Mouse (Mus musculus): Measurements from ENCODE around the gene Ddr2.
"Not testable (repeated sequence)": the region's sequence is repeated elsewhere in the genome, so short reads cannot be mapped to it uniquely, and the experiment has no call there.

Gene Ddr2

DNA sequence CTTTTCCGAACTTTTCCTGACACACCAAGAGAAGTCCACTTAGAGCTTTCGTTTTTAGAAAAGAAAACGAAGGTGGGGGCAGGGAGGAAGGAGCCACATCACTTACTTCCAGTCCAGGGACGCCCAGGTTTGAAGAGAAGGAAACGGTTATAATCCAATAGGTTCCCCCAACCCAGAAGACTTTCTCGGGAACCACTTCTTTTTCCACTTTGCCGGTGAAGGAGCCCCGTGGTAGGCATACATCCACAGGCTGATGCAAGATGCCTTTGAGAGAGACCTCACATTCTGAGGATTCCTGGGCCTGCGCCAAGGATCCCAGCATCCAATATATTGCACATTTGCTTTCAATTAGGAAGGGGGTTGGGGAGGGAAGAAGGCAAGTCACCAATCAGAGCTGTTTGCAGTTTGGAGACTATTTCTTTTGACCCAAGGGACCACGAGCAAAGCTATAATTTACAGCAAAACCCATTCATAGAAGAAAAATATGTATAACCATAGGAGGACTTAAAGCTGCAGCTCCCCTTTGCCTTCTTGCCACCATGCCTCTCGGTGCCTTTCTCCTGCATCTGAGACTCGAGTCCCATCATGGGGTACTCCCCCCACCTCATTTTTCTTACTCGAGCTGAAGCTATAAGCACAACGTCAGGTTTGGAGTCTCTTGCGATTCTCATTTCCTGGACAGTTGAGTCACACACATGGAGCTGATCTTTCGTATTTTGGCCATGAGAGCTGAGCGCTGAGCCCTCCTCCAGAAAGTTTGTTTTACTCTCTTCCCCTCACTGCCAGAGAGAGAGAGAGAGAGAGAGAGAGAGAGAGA, at the start of gene Ddr2:
Ddr2 (minus strand) TSS at position 247 of the 817 bp plus-strand sequence.
- no peak for DNase-seq

DNA sequence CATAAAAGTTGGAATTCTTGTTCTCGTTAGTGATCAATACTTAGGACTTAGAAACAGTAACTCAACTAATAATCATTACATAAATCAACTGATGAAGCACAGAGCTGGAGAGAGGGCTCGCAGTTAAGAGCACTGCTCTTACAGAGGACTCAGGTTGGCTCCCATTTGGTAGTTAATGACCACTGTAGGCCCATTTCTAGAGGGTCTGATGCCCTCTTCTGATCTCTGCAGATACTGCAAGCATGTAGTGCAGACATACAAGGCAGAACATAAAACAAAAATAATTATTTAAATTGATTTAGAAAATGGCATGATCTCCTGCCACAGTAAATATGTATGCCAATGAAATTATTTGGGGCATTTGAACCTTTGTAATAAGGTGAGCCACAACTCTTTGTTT, 49.1 kb upstream of the Ddr2 start:
- no peak for DNase-seq

DNA sequence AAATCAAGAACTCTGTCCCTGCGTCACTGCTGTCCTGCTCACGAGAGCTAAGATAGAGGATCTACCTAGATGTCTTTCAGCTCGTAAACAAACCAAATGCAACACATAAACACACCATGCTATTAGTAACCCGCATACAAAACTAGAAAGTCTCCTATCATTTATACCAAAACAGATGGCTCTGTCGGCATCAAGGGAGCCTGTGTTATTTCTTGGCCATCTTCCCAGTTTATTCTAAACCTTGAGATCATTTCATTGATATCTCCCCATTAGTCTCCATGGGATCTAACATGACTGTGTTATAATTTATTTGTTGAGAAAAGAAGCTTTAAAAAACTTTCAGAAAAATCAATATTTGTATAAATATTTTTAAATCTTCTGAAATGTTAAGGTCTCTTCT, 45.2 kb upstream of the Ddr2 start:
- no peak for DNase-seq

DNA sequence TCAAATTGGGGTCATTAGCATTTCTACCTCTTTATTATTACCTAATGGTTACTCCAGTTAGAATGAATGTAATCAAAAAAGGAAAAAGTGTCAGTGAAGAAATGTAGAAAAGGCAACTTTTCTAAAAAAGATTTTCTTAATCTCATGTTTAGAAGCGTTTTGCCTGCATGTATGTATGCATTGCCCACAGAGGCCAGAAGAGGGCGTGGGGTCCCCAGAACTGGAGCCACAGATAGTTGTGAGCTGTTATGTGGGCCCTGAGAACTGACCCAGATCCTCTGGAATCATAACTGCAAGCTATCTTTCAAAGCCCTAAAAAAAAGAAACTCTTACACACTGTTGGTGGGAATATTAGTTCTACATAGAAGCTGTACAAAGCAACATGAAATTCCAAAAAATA, 44.7 kb upstream of the Ddr2 start:
- no peak for DNase-seq

DNA sequence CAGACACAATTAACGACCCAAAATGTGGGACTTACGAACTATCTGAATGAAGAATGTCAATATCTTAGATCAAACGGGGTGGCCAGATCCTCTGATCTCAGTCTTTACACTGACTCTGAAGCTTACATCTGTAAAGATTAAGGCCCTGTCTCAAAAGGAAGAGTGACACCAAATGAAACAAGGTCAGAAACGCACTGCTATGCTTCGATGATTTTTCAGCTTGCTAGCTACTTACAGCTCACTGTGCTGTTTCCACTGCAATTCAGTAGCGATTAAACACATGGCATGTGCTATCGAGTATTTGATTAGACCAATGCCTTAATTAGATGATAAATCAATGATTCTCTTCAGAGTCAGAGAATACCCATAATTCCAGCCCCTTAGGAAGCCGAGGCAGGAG, 43.4 kb upstream of the Ddr2 start:
- DNase-seq, result no peak

DNA sequence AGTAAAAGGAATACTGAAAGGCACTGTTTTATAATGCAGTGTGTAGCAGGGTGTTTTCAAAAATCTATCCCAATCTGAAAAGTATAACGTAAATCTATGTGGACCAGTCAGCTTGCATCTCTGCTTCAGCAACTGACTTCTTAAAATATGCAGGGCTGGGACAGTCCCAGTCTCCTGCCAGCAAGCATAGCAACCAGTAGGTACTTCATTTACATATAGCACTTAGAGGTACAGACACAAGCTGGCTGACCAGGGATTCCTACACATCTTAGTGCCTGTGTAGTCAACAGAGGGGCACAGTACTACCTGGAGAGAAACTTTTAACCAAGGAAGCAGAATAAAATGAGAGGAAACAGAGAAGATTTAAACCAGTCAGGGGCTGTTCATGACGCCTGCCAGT, 42.0 kb upstream of the Ddr2 start:
- no peak for DNase-seq

DNA sequence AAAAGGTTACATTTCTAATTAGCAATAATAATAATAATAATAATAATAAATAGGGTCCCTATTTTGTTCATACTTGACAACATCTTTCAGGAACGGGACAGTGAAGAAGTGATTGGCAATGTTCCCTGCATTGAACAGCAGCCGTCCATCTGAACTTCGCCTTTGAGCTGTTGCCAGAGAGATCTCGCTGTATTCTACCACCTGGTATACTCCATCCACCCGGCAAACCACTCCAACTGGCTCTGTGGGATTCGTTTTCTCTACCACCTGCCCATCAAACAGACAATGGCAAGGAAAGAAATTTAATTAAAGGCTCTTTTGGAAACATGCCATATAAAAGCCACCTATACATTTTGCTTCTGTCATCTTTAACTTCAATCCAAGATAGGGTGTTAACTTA, 40.3 kb upstream of the Ddr2 start:
- no peak for DNase-seq

DNA sequence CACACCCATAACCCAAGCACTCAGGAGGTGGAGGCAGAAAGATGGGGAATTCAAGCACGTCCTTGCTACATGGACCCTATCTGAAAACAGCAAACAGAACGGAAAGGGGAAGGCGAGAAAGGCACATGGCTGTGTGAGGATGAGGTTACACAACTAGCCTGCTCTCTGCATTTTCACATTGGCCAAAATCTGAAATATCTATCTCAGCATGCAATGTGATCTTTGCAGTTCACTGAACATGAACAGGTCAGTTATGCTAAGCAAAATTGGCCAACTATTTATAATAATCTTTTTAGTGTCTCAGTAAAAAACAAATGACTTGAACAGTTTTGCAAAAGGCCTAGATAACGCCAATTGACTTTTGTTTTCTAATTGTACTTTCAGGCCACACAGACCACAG, 39.2 kb upstream of the Ddr2 start:
- DNase-seq, result no peak

DNA sequence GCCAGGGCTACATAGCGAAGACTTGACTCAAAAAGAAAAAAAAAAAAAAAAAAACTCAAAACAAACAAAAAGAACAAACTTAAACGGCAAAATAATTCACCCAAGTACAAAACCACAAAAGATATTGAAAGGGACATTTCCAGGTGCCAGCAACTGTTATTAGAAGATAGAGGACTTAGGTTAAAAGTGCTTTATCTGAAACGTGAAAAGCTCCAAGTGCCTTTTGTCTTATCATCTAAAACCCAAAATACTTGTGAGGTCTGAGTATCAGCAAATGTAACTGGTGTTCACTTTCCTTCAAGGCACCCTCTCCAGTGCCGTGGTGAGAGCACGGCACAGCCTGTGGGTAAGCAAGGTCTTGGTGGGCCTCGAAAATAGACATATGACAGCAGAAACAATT, 38.0 kb upstream of the Ddr2 start:
- no peak for DNase-seq

DNA sequence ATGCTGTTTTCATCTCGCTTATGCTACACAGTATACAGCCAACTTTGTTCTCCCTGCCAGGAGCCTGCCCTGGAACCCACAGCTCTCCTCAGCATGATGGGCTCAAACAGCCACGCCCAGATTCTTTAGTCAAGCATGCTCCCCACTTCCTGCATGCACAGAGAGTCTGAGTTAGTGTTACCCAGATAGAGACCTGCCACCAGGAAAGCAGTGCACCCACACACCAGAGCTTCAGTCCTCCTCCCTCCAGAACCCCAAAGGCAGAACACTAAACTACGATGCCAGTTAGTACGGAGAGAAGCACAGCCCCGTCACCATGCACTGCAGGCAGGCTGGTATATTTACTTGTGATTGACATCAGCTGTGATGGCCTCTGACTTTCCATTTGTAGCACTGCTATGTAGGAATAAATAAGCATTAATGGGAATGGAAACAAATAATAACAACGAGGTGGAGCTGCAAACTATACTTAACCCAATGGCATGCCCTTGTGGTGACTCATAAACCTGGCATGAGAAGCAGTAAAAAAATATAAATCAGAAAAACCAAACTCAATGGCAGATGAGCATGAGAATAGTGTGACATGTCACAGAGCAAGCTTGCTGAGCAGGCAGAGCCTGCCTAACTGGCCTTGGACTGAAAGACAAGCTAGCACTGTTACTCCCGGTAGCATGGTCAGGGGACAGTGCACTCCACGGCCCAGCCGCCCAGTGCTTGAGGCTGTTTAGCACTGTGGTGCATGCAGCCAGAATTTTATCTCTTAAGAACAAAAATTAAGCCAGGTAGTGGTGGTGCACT, 37.3 kb upstream of the Ddr2 start:
- no peak for DNase-seq

DNA sequence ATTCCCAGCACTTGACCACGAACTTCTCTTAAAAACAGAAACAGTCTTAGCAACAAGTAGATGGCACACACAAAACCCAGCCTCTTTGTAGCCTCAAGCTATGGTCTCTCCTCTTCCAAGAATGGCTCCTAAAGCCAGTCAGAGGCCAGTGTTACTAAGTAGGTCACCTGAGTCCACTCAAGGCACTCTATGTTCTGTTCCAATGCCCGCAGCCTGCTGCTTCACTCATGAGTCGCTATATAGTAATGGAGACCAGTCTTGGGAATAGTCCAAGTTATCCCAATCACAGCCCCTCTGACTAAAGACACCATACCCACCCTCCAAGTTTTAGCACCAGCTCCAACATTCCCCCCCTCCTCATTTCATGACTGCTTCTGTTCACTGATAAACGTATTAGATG, 35.0 kb upstream of the Ddr2 start:
- peak; percentile 4 for DNase-seq

DNA sequence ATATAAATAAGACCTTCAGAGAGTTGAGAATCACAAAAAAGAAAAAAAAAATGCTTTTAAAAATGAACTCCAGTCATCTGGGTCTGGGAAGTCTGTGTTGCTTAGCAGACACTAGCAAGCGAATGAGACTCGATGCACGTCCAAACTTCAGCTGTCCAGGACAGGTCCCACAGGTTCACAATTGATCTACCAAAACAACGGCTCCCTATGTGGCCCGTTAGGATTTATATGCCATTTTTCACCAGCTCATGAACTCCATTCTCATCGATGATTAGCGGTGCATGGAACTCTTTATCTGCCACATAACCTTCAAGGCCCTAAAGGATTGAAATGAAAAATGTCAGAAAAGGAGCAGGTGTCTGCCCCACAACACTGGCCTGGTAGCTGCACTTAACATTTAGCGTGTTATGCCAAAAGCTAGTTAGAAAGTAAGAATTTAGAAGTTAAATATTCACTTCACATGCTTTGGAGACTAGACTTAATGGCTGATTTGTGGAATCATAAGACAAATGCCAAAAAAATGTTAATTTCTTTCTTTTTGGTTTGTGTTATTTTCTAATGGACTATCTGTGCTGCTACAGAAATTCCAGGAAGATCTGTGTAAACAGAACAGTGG, 31.8 kb upstream of the Ddr2 start:
- no peak for DNase-seq

DNA sequence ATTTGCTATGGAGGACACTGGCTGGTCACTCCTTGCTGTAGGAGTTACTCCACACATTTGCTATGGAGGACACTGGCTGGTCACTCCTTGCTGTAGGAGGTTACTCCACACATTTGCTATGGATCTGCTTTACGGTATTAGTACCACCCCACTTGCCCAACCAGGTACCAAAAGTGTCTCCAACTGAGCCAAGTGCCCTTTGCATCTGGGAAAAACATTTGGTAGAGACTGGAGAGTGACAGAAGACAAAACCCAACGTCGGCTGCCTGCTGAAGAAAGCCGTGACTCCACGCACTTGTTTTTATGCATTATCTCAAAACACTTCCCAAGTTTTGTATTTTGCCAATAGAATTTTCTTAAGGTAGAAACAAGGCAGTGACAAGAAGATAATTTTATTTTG, 31.1 kb upstream of the Ddr2 start:
- DNase-seq, result no peak

DNA sequence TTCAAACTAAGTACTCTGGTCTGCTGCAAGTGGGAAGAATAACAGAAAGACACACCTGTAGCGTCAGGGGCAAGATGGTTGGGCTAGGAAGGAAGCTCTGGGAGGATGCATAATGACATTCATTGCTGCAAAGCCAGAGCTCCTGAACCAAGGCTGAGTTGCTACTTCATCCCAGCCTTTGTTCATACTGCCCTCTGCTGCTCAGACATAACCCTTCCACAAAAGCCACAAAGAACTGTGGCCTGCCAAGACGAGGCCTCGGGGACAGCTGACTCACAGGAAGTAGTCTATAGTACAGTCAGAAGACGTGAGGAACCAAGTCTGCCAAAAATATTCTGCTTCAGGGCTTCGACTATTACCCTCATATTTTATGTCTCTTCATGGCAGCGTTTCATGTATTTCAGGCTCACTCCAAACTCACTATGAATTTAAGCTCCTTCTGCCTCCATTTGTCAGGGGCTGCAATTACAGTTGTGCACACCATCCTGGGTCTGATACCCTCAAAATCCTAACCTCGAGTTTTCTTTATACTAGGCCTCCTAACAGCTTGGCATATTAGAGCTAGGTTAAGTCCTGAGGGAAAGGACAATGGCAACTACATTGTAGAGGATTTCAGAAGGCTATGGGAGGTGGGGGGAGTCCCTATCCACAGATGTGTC, 25.9 kb upstream of the Ddr2 start:
- DNase-seq, result peak; percentile 70

DNA sequence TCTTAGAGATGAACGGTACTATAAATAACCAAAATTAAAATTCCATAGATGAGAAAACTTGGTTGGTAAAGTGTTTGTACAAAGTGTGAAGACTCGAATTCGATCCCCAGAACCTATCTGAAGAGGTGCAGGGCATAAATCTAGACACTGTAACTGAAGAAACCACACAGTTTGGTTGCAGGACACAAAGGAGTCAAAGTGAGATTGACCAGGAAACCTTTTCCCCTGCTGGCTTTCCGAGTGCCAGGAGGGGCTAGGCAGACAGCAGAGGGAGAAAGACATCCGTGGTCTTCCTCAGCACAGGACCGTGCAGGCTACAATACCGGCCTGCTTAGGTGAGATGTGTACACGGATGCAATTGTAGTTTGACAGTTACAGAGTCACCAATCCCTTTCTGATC, 23.7 kb upstream of the Ddr2 start:
- DNase-seq, result no peak

DNA sequence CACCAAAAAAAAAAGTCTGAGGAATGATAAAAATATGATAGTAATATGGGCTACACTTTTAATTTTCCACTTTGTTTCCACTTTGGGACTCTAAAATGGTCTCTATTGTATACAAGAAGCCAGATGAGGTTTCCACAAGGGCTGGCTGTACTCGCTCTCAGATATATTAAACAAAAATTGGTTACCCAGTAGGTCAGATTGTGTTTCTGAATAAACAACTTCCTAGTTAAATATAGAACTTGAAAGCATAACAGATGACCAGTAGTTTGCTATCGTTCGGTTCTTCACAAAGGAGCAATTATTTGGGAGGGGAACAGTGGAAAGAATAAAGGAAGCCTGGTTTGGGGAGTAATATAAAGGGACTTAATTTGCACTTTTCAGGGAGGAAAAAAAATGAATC, 20.4 kb upstream of the Ddr2 start:
- no peak for DNase-seq

DNA sequence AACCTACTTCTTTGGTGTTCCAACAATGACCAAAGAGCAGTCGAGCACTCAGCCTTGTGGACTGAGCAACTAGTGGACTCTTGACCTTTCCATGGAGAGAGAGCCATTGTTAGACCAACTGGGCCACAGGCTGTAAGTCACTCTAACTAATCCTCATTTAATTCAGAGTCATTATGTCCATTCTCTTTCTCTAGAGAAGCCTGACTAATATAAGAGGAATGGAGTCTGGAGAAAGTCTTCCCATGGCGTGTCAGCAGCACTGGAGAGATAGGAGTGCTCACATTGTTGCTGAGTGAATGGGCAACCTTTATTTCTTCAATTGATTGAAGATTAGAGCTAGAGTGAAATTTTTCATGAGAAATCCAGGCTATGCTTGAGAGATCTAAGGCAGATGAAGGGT, 14.1 kb upstream of the Ddr2 start:
- DNase-seq, result no peak

DNA sequence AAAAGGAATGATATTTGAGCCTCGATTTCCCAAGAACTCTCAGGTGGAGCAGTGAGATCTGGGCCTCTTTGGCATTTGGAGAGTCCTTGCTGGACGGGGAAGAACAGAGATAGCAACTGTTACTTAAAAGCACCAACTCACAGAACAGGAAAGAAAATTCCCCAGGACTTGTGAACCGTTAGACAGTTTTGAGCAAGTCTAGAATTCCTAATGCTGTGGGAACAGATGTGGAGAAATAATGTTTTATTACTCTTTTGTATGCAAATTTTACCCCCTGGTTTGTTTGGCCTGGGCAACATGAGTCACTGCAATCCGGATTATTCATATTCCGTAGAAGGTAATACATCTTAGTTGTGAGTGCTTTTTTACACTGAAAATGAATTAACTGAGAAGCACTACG, 3.1 kb upstream of the Ddr2 start:
- DNase-seq, result no peak

DNA sequence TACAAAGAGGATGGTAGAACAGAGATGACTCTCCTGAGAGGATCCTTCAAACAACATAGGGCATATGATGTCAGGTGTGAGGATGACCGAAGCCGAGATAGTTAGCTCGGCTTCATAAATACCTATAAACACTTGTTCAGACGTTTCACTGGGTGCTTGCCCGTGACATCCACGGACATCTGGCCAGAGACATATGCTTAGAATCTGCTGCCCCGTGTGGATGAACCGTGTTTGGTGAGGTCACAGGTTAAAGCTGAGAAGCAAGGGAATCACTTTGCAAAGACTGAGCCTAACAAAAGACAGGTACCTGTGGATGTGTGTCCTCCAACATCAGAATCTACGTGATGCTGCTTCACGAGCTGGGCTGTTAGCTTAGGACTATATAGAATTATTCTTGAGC, 1.7 kb upstream of the Ddr2 start:
- DNase-seq, result no peak

DNA sequence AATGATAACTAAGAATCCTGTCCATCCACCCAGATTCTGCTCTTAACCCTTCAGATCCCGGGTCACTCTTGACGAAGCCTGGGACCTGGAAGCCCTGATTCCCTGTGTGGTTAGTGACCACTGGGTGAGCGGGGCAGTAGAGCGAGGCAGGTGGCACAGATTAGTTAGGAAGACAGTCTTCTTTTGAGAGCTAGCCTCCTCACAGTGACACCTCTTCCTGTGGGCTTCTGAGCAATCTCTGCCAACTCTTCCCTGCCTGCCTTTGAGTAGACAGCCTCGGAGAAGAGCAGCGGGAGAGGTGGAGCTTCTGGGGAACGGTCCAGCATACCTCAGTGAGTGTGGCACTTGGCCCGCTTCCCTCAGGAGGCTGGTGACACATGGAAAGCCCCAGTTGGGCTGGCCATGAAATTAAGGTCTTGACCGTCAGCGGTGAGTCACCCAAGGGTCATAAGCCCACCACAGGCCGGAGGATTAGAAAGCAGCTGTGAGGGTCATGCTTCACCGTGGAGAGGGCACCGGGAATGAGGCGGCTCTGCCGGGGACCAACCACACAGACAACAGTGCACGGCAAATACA, 1.2 kb upstream of the Ddr2 start:
- DNase-seq, result peak; percentile 5

DNA sequence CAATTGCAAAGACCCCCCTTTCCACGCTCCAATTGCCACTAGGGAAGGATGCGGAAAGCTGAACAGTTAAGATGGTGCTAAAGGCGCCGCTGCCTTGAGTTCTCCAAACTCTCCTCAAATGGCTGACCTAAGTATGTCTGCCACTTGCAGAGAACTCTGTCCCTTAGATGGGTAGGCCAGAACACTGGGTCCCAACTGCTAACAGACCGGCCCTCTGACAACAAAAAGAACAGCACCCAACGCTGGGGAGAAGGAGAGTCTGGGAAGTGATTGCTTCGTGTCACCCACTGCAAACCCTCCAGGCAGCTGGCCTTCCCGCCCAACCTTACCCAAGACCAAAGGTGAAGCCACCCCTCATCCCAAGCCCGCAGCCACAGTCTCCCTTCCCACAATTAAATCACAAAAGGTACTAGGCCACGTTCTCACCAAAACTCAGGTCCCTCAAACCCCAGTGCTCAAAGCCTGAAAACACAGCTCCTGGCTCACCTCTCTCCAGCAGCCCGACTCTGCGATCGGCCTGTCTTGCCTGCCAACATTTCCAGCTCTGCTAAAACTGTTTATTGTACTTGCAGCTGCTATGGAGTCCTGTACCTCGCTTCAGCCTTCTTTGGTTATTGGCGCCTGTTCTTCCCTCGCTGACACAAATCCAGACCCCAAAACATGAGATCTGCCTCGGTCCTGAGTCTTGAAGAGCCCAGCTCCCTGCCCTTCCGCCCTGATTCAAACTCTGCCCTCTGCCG, 616 bp downstream of the Ddr2 start:
- no peak for DNase-seq

DNA sequence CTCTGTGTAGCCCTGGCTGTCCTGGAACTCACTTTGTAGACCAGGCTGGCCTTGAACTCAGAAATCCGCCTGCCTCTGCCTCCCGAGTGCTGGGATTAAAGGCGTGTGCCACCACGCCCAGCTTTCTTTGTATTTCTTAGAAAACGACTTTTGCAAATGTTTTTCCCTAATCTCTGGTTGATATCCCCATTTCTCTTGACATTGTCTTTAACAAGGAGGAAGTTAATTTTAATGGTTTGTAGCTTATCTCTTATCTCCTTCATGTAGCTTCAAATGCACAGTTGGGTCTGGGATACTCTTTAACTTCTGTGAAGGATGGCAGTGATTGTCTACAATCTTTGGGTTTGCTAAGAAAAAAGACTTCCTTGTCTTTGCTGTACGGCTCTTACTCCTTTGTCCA, 7.7 kb downstream of the Ddr2 start:
- DNase-seq, result not testable (repeated sequence)

Data from retina, postnatal 1 day (tissue).